Mouse (Mus musculus) limb, embryonic 12.5 days (tissue): ENCODE measurements at regions not wholly inside any gene's neighbourhood (a gene's known extent, or its start where the extent isn't known, plus 50 kb on each side); places are given as distances from the start of the nearest gene placed in this dataset.

Experiments used
- ATAC-seq: fragments of 200-750 bp; cut with Nextera tagmentation; 2 replicates; pipeline ENCODE4 v1.8.0; 2017; ENCODE audit warnings: low read depth, moderate TSS enrichment; ENCODE audit not compliant: insufficient number of reproducible peaks, insufficient read depth, low FRiP score, low TSS enrichment
- H3K27ac ChIP-seq: fragments of 300-500 bp; sonication (generic); 2 replicates; pipeline ENCODE4 v1.5.1; 2016; ENCODE audit warnings: mild to moderate bottlenecking, moderate library complexity
- H3K27me3 ChIP-seq: fragments of 300-500 bp; sonication (generic); 2 replicates; pipeline ENCODE4 v1.6.1; 2016; ENCODE audit warnings: mild to moderate bottlenecking, moderate library complexity
- H3K36me3 ChIP-seq: fragments of 300-500 bp; sonication (generic); 2 replicates; pipeline ENCODE4 v1.6.1; 2016; ENCODE audit warnings: mild to moderate bottlenecking, moderate library complexity
- H3K4me1 ChIP-seq: fragments of 300-500 bp; sonication (generic); replicated peaks from 2 replicates; pipeline ENCODE4 v1.6.1; 2016
- H3K4me2 ChIP-seq: fragments of 300-500 bp; sonication (generic); 2 replicates; pipeline ENCODE4 v1.6.1; 2016; ENCODE audit warnings: mild to moderate bottlenecking, moderate library complexity
- H3K4me3 ChIP-seq: fragments of 300-500 bp; sonication (generic); replicated peaks from 2 replicates; pipeline ENCODE4 v1.5.1; 2016; ENCODE audit warnings: mild to moderate bottlenecking
- H3K9ac ChIP-seq: fragments of 300-500 bp; sonication (generic); replicated peaks from 2 replicates; pipeline ENCODE4 v1.6.1; 2016; ENCODE audit warnings: mild to moderate bottlenecking, moderate library complexity
- H3K9me3 ChIP-seq: fragments of 300-500 bp; sonication (generic); 2 replicates; pipeline ENCODE4 v1.6.1; 2016; ENCODE audit warnings: mild to moderate bottlenecking, moderate library complexity
- WGBS: fragments of 180-500 bp; shearing (Covaris S2); methylation state at CpG from one replicate; pipeline ENCODE4 v1.1.7; 2016; 5-methylcytosine and 5-hydroxymethylcytosine counted together

- no peak for ATAC-seq
- H3K4me2 ChIP-seq: no peak overlapping the region
- no peaks in the 10 kb centered on the region for H3K9me3 ChIP-seq
- 85% methylated on average over 1 of the region's 1 CpGs for WGBS
- no peak overlapping the region for H3K27ac ChIP-seq
- H3K36me3 ChIP-seq: no peaks in the 10 kb centered on the region
- no peaks in the 10 kb centered on the region for H3K4me1 ChIP-seq
- no peak overlapping the region for H3K9ac ChIP-seq
- no peaks in the 10 kb centered on the region for H3K27me3 ChIP-seq
- H3K4me3 ChIP-seq: no peak overlapping the region
These were observed 223.4 kb upstream of the Ercc4 start for GRCm38 (mm10) chr16:12886127-12886526.

DNA sequence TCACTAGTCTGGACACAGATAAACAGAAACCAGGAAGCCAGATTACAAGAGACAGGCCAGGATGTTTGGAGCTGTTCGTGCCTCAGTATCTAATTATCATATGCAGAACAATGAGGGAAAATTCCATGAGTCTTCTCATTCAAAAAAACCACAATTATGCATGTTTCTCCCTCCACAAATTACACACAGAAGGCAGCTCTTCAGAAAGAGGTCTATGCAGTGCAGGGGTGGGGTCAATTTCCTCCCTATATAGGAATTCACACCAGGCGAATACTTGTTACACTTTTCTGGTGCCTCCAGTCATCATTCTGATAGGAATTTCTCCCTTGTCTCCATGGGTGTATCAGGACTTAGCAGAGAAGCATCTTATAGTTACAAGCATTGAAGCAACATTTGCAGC is 222.1 kb upstream of the Ercc4 start:
- no peaks in the 10 kb centered on the region for H3K4me1 ChIP-seq
- H3K27me3 ChIP-seq: no peaks in the 10 kb centered on the region
- 80% methylated on average over 2 of the region's 2 CpGs for WGBS
- H3K9ac ChIP-seq: no peak overlapping the region
- no peak overlapping the region for H3K4me2 ChIP-seq
- H3K36me3 ChIP-seq: no peaks in the 10 kb centered on the region
- no peaks in the 10 kb centered on the region for H3K9me3 ChIP-seq
- H3K27ac ChIP-seq: no peak overlapping the region
- no peak for ATAC-seq
- no peak overlapping the region for H3K4me3 ChIP-seq

- no peak overlapping the region for H3K9ac ChIP-seq
- no peak overlapping the region for H3K4me2 ChIP-seq
- no peak for ATAC-seq
- H3K4me3 ChIP-seq: no peak overlapping the region
- 92% methylated on average over 1 of the region's 1 CpGs for WGBS
- H3K9me3 ChIP-seq: no peaks in the 10 kb centered on the region
- no peaks in the 10 kb centered on the region for H3K27me3 ChIP-seq
- H3K36me3 ChIP-seq: no peaks in the 10 kb centered on the region
- H3K27ac ChIP-seq: no peak overlapping the region
- no peaks in the 10 kb centered on the region for H3K4me1 ChIP-seq
These were observed 219.4 kb upstream of the Ercc4 start for GRCm38 (mm10) chr16:12890094-12890493.

DNA sequence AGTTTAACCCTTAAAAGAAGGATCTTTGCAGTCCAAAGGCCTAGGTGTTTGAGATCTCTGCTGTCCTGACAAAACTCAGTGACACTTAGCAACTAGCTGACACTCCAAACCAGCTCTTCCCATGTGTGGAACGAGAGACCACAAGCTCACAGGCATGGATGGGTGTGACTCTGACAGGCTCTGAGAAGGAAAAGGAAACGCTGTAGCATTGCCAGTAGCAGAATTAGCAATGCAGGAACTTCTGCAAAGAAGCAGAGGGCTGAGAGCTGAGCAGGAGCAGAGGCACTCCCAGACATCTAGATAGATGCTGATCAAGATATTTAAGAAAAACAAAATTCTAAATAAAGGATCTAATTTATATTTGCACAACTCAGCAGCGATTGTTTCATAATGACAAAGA is 218.9 kb upstream of the Ercc4 start:
- ATAC-seq: no peak
- H3K36me3 ChIP-seq: no peaks in the 10 kb centered on the region
- no peaks in the 10 kb centered on the region for H3K27me3 ChIP-seq
- no peaks in the 10 kb centered on the region for H3K4me1 ChIP-seq
- 80% methylated on average over 3 of the region's 3 CpGs for WGBS
- H3K27ac ChIP-seq: no peak overlapping the region
- H3K4me3 ChIP-seq: no peak overlapping the region
- H3K4me2 ChIP-seq: no peak overlapping the region
- no peak overlapping the region for H3K9ac ChIP-seq
- no peaks in the 10 kb centered on the region for H3K9me3 ChIP-seq

DNA sequence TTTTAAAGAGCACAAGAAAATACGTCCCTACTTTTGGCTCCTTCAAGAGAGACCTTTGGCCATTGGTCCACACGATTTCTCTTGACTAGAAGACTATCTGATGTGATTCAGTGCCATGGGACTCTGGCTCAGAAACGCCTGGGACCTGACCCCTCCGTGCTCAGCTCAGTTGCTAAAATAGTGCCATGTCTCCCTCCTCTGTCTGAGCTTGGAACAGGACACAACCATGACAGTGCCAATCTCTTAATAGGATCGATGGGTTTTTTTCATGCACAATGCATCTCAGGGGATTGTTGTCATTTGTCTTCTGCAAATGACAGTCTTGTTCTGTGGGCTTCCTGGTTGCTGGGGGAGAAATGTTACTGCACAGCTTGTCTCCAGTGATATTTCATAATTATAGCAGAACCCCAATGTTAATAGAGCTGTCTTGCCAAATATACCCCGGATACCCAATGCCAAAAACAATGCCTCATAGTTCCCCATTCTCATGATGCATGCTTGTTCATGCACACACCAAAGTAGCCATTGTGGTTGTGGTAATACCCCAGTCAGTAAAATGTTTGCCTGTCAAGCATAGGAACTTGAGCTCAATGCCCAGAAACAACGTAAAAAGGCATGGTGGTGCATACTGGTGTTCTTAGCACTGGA is 216.7 kb upstream of the Ercc4 start:
- Histone ChIP-seq H3K4me2 (no peak overlapping the region), H3K27me3 (no peaks in the 10 kb centered on the region), H3K9me3 (no peaks in the 10 kb centered on the region), H3K9ac (no peak overlapping the region), H3K36me3 (no peaks in the 10 kb centered on the region), H3K27ac (no peak overlapping the region), H3K4me3 (no peak overlapping the region), H3K4me1 (no peaks in the 10 kb centered on the region)
- no peak for ATAC-seq
- WGBS: 82% methylated on average over 7 of the region's 7 CpGs

DNA sequence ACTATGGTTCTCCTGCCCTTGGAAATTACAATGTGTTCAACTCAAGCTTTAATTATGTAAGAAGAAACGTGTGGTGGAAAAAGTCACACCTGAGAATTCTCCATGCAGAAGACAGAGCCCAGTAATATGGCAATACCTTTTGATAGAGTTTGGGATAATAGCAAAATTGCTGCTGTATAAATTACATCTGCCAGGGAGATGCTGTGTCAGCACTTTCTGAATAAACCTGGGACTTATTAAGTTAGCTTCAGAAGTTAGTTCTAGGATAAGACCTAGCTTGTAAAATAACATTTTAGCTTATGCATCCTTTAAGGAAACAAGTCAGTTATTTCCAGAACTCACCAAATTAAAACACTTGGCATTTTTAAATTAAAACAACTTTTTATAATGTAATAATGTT is 212.2 kb upstream of the Ercc4 start:
- no peak for ATAC-seq
- H3K27ac ChIP-seq: no peak overlapping the region
- H3K27me3 ChIP-seq: no peaks in the 10 kb centered on the region
- no peak overlapping the region for H3K4me3 ChIP-seq
- no peaks in the 10 kb centered on the region for H3K36me3 ChIP-seq
- H3K9me3 ChIP-seq: no peaks in the 10 kb centered on the region
- no peak overlapping the region for H3K4me2 ChIP-seq
- H3K9ac ChIP-seq: no peak overlapping the region
- 74% methylated on average over 1 of the region's 1 CpGs for WGBS
- no peaks in the 10 kb centered on the region for H3K4me1 ChIP-seq

- 87% methylated on average over 8 of the region's 8 CpGs for WGBS
- H3K4me1 ChIP-seq: no peaks in the 10 kb centered on the region
These were observed 208.8 kb upstream of the Ercc4 start for GRCm38 (mm10) chr16:12900670-12901069.

DNA sequence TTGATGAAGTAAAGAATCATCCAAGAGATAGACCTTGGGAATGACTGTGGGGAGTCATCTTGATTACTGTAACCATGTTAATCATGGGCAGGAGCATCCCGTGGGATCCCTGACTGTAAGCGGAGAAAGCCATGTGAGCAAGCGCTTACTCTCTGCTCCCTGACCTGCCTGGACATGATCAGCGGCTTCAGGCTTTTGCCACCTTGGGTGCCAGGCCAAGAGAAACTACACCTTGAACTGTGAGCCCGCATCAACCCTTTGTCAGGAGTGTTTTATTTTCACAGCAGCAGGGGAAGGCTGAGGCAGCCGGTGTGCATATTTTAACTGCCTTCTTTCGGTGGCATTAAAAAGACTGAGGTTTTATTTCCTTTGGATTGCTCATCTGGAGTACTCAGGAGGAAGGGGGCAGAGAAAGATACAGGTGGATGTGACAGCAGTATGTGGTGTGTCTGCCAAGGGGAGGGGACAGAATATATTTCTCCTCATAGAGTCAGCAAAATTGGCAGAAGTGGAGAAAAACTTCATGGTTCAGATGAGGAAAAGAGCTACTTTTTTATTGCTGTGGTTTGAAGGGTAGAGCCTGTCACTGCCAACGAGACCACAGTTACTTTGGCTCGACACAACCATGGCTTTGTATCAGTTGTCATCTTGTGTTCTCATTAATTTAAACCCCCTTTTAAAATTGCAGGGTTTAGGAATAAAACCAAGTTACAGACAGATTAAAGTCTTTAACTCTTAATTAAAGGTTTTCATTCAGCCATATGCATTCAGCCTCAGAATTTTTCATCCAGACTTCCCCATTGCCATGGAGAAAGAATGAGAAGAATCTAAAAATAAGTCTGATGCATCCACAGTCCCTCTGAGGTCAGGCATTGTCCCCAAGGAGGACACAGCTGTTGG is 208.1 kb upstream of the Ercc4 start:
- WGBS: 77% methylated on average over 9 of the region's 9 CpGs
- no peak overlapping the region for H3K4me3 ChIP-seq
- H3K4me1 ChIP-seq: no peaks in the 10 kb centered on the region
- H3K9me3 ChIP-seq: no peaks in the 10 kb centered on the region
- H3K9ac ChIP-seq: no peak overlapping the region
- H3K27ac ChIP-seq: no peak overlapping the region
- H3K36me3 ChIP-seq: no peaks in the 10 kb centered on the region
- no peak overlapping the region for H3K4me2 ChIP-seq
- ATAC-seq: no peak
- no peaks in the 10 kb centered on the region for H3K27me3 ChIP-seq

More at GRCm38 (mm10) chr16:12900670-12901069, 208.8 kb upstream of the Ercc4 start:
- Histone ChIP-seq H3K27ac (no peak overlapping the region), H3K4me3 (no peak overlapping the region), H3K36me3 (no peaks in the 10 kb centered on the region), H3K9me3 (no peaks in the 10 kb centered on the region), H3K27me3 (no peaks in the 10 kb centered on the region), H3K9ac (no peak overlapping the region), H3K4me2 (no peak overlapping the region)
- ATAC-seq: no peak

DNA sequence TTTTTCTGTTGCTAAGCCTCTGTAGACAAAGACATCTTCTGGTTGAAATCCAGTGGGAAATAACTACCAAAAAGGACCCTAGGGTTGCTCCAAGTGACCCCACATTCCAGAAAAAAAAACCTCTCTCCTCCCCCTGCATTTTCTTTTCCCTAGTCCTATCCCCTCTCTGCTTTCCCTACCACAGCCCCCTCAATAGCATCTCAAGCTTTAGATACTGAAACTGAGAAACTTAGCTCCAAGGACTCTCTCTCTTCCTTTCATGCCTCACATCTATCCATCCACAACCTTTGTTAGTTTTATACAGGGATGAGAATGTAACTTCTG is 207.5 kb upstream of the Ercc4 start:
- no peak overlapping the region for H3K4me3 ChIP-seq

GRCm38 (mm10) chr16:12903161-12903560 is 206.3 kb upstream of the Ercc4 start:
- Histone ChIP-seq H3K9ac (no peak overlapping the region), H3K4me1 (no peaks in the 10 kb centered on the region), H3K36me3 (no peaks in the 10 kb centered on the region), H3K27ac (no peak overlapping the region), H3K27me3 (no peaks in the 10 kb centered on the region), H3K4me2 (no peak overlapping the region), H3K4me3 (no peak overlapping the region), H3K9me3 (no peaks in the 10 kb centered on the region)
- WGBS: 94% methylated on average over 2 of the region's 2 CpGs
- no peak for ATAC-seq

More for the DNA sequence above, 207.5 kb upstream of the Ercc4 start:
- Histone ChIP-seq H3K9me3 (no peaks in the 10 kb centered on the region), H3K4me1 (no peaks in the 10 kb centered on the region), H3K27me3 (no peaks in the 10 kb centered on the region), H3K4me2 (no peak overlapping the region), H3K36me3 (no peaks in the 10 kb centered on the region), H3K27ac (no peak overlapping the region), H3K9ac (no peak overlapping the region)
- no peak for ATAC-seq

- ATAC-seq: no peak
- Histone ChIP-seq H3K27me3 (no peaks in the 10 kb centered on the region), H3K27ac (no peak overlapping the region), H3K4me2 (no peak overlapping the region), H3K36me3 (no peaks in the 10 kb centered on the region), H3K4me3 (no peak overlapping the region), H3K9ac (no peak overlapping the region), H3K9me3 (no peaks in the 10 kb centered on the region), H3K4me1 (no peaks in the 10 kb centered on the region)
- WGBS: 55% methylated on average over 1 of the region's 1 CpGs
These were observed 204.5 kb upstream of the Ercc4 start for GRCm38 (mm10) chr16:12904937-12905336.

DNA sequence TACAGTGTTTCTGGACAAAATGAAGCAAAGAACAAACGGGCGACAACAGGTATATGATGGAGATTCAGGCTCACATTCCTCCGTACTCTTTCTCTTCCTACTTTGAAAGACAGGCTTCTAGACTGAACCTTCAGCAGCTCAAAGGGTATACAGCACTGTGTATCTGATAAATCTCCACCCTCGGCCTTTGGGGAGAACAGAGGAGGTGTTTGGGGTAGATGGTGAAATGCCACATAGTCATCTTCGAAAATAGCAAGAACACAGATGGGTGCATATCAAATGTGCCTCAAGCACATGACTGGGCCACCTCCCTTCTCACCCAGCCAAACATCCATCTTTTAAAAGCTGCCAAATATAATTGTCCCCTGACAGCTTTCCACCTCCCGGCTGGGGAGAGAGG is 184.8 kb upstream of the Ercc4 start:
- Histone ChIP-seq H3K27ac (no peak overlapping the region), H3K4me3 (no peak overlapping the region), H3K9me3 (no peaks in the 10 kb centered on the region), H3K9ac (no peak overlapping the region), H3K4me1 (no peaks in the 10 kb centered on the region), H3K4me2 (no peak overlapping the region), H3K27me3 (no peaks in the 10 kb centered on the region), H3K36me3 (no peaks in the 10 kb centered on the region)
- ATAC-seq: no peak
- WGBS: 87% methylated on average over 6 of the region's 6 CpGs
